In the genomic region with DNA sequence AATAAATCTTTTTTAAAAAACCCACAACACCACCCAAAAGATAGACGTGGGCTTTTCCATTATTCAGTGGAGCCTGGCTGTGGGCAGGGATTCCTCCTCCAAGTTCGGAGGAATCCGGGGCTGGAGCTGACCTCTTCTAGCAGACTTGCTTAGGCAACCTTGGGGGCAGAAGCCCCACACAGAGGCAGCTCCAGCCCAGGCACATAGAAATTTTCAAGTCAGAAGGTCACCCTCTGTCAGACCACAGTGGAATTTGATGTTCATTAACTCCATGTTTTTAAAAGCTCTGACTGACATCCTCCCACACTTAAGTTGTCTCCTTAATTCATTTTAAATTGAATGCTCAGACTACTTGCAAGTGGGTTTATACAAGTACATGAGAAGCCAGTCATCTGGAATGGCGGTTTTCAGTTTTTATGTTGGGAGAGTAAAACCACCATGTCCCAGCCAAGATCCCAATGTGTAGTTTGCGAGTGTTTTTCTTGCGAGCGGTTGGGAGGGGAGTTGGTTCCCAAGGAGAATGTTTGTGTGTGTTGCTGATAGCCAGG, we compare ENCODE assay signal across 15 mouse cellular contexts.
DNase-seq lines count a peak whose midpoint lies in the region; ATAC-seq and TF ChIP-seq lines count a peak whose summit lies in the region.
"Had no signal": no experiment of that assay in that cellular context is flagged by ENCODE, and none has a peak within 500 bp of the region (broad histone marks: within the 10 kb centered on the region; RNA-seq: fewer than 3 reads in every experiment).

No protein-coding gene starts in this region.

- in situ Hi-C loops in Patski (cut with MboI; ENCODE audit: low pct_unique_long_range_greater_than_20kb) = no loop called here

- no peak overlapping the region for H3K4me3 ChIP-seq in kidney, embryonic 16.5 days (ENCODE audit: low read length)
- no peak overlapping the region for H3K4me3 ChIP-seq in kidney, adult 2 months (ENCODE audit: insufficient read depth, low read depth, low read length)
- H3K4me3 ChIP-seq: embryonic facial prominence, embryonic 13.5 days; forebrain, embryonic 13.5 days; heart, embryonic 12.5 days; hindbrain, embryonic 15.5 days had no signal

- no peak for DNase-seq in kidney, adult 18-20 months
- DNase-seq in kidney, postnatal 4 days = peak; percentile 33 to 56
- DNase-seq in kidney, adult 2 months = no peak
- DNase-seq in Patski (ENCODE audit: low read depth, low spot score) = peak; percentile 59
- no peak for DNase-seq in yolk sac, embryonic 10.5 days (ENCODE audit: low spot score)
- DNase-seq: adrenal gland, postnatal 10 days; cerebellum, adult 11-12 months; cerebellum, adult 9-10 months; forebrain, postnatal 0 days; gastrocnemius, postnatal 14 days had no signal

- peak; percentile 81 for ATAC-seq in kidney, embryonic 16.5 days (ENCODE audit: low FRiP score, low TSS enrichment)
- peak; percentile 47 for ATAC-seq in Patski
- ATAC-seq: forebrain, embryonic 13.5 days; forebrain, postnatal 0 days had no signal

- CTCF ChIA-PET in Patski (lab: Charles Lee) = interaction anchor here (1.3 kb wide), 1 partner anchor 21 kb away, joined by 3 read pairs; no protein-coding TSS in a partner anchor

- no peak for TF ChIP-seq CTCF in kidney, adult 2 months (conservative IDR thresholded peaks at IDR 0.05; ENCODE audit: insufficient read depth, insufficient read length, low read depth, low read length)
- no peak for TF ChIP-seq CTCF in Patski (IDR thresholded peaks at IDR 0.05)

- H3K4me1 ChIP-seq in kidney, embryonic 16.5 days (ENCODE audit: insufficient read depth, low read length) = peaks cover 5% of the 10 kb centered on the region
- H3K4me1 ChIP-seq in kidney, adult 2 months (ENCODE audit: control insufficient read depth, insufficient read depth, low read length) = no peaks in the 10 kb centered on the region
- H3K4me1 ChIP-seq: forebrain, embryonic 13.5 days; heart, embryonic 12.5 days; hindbrain, embryonic 15.5 days had no signal

- H3K27me3 ChIP-seq in kidney, embryonic 16.5 days (ENCODE audit: insufficient read depth, low read length) = no peaks in the 10 kb centered on the region
- H3K27me3 ChIP-seq in kidney, adult 2 months (replicated peaks; ENCODE audit: control insufficient read depth, insufficient read depth, low read length) = no peaks in the 10 kb centered on the region
- H3K27me3 ChIP-seq in Patski = no peaks in the 10 kb centered on the region
- H3K27me3 ChIP-seq: embryonic facial prominence, embryonic 13.5 days; forebrain, embryonic 13.5 days; heart, embryonic 12.5 days; hindbrain, embryonic 15.5 days had no signal

- H3K27ac ChIP-seq in kidney, embryonic 16.5 days (ENCODE audit: low read length) = peak overlapping the region; percentile 73
- no peak overlapping the region for H3K27ac ChIP-seq in kidney, adult 2 months (ENCODE audit: insufficient read depth, low read depth, low read length)
- H3K27ac ChIP-seq: embryonic facial prominence, embryonic 13.5 days; forebrain, embryonic 13.5 days; hindbrain, embryonic 15.5 days had no signal

- 0 out of 2 replicates have a peak overlapping the region, but pooled peaks have one; percentile 13 for H3K4me2 ChIP-seq in kidney, embryonic 16.5 days (replicated peaks; ENCODE audit: low read depth, low read length)
- H3K4me2 ChIP-seq: embryonic facial prominence, embryonic 13.5 days; forebrain, embryonic 13.5 days; heart, embryonic 12.5 days; hindbrain, embryonic 15.5 days had no signal

- 0 out of 2 replicates have a peak overlapping the region, but pooled peaks have one; percentile 7 for H3K9ac ChIP-seq in kidney, embryonic 16.5 days (replicated peaks; ENCODE audit: low read length)
- H3K9ac ChIP-seq: embryonic facial prominence, embryonic 13.5 days; forebrain, embryonic 13.5 days; forebrain, postnatal 0 days; heart, embryonic 12.5 days; hindbrain, embryonic 15.5 days had no signal

- 23% methylated on average over 7 of the region's 7 CpGs for WGBS in kidney, embryonic 16.5 days
- 44% methylated on average over 7 of the region's 7 CpGs for WGBS in kidney, adult 2 months

- no peak for TF ChIP-seq POLR2A in kidney, adult 2 months (IDR thresholded peaks at IDR 0.05; ENCODE audit: low read depth, low read length)

- H3K36me3 ChIP-seq in kidney, embryonic 16.5 days (ENCODE audit: insufficient read depth, low read length) = no peaks in the 10 kb centered on the region
- no peaks in the 10 kb centered on the region for H3K36me3 ChIP-seq in kidney, adult 2 months (ENCODE audit: control insufficient read depth, insufficient read depth, low read length)
- H3K36me3 ChIP-seq: embryonic facial prominence, embryonic 13.5 days; heart, embryonic 12.5 days; hindbrain, embryonic 15.5 days had no signal

- POLR2A ChIA-PET in Patski (lab: Charles Lee) = no interaction called here

- H3K9me3 ChIP-seq in kidney, embryonic 16.5 days (ENCODE audit: low read length) = no peaks in the 10 kb centered on the region
- H3K9me3 ChIP-seq: embryonic facial prominence, embryonic 13.5 days; forebrain, embryonic 13.5 days; heart, embryonic 12.5 days; hindbrain, embryonic 15.5 days had no signal

Comparison
In these comparisons a context has a peak if more than half of its experiments do, and no peak if none do; other contexts are left out.
1. DNase-seq: peak in kidney, postnatal 4 days (2 of 2) and Patski (single experiment); none in kidney, adult 18-20 months (single experiment), kidney, adult 2 months (single experiment) and yolk sac, embryonic 10.5 days (single experiment).